Mouse (Mus musculus): ENCODE measurements around the gene Sox15.

The Sox15 gene

DNA sequence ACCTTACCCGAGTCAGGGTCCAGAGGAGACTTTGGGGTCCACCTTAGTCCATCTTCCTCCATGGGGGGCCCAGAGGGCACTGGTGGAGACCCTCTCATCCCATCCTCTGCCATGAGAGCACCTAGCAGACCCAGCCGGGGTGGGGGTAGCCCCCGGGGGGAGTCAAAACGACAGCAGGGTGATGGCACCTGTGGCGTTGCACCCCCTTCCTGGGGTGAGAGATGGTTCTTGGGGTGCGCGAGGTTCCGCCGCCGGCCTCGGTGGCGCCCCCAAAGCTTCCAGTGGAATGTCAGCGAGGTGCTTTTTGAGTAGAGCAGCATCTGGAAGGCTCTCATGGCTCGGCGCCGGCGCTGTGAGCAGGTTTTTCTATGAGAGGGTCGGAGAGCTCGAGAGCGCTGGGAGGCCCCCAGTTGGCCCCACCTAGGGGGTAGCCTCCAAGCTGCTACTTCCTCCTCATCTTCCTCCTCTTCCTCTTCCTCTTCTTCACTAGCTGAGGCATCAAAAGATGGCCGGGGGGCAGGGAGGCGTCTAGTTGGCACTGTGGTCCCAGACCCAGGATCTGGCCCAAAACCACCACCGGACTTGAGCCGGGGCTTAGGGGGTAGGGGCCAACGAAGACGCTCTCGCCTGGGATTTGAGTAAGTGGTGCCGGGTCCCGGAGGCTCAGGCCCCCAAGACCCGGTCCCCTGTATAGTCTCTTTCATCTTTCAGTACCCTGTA lies 25.2 kb downstream of the Sox15 start:
- no peak for DNase-seq (ENCODE audit: low read depth)

DNA sequence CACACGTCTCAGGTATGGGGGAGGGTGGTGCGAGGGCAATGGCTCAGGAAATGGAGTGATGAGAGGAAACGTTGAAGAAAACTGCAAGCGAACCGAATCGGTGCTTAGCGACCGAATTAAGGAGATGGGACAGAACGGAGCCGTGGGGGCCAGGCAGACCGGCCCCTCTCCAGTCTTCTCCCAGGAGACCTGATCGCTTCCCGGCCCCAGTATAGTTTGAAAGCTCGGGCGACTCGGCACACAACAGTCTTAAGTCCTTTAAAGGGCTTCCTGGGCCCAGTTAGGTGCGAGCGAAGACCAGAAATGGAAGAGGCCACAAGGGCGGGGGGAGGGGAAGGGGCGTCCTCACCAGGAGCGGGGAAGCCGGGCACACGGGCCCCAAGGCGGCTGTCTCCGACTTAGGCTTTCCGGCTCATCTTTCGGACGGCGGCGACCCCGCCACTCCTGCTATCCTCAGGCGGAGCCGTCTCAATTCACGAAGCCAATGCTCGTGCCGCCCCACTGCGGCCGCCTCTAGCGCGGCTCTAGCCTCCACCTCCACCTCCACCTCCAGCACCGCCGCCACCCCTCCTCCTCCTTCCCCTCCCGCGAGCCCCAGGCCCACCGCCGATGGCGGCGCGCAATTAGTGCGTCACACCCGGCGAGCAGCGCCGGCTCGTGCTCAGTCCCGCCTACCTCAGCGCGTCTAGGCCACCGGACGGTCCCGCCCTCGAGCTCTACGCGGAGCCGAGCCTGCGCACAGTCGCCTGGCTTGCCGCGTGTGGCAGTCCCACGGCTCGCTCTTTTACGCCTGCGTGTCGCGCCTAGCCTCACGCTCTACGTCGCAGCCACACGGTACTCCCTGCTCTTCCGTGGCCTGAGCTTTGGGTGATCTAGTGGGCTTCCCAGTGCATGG lies 26.4 kb downstream of the Sox15 start, which contains the start of gene Senp3:
Gene Senp3, minus strand, starts transcription at position 771 of the 895 bp plus-strand sequence.
- DNase-seq (ENCODE audit: low read depth), result peak; percentile 97

- DNase-seq (ENCODE audit: low read depth), result no peak
Observed at GRCm38 (mm10) chr11:69682209-69682839, 27.2 kb downstream of the Sox15 start.

- DNase-seq (ENCODE audit: low read depth), result peak; percentile 95
Observed at GRCm38 (mm10) chr11:69682840-69683533, 27.9 kb downstream of the Sox15 start.

DNA sequence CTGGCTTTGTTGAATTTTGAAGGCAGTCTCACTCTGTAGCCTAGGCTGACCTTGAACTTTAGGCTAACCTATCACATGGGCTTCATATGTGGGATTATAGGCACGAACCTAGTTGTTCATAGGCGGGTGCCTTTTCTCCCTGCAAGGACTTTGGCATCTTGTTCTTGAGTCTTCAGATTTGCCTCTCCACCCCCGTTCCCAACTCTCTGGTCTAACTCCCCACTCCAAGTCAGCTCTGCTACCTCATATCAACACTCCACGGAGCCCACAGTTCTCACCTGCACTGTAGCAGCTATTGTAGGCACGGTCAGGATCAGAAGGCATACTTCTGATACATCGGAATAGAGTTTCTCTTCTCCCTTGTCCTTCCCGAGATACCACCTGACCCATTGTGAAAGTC lies 28.5 kb downstream of the Sox15 start:
- DNase-seq (ENCODE audit: low read depth), result no peak

DNA sequence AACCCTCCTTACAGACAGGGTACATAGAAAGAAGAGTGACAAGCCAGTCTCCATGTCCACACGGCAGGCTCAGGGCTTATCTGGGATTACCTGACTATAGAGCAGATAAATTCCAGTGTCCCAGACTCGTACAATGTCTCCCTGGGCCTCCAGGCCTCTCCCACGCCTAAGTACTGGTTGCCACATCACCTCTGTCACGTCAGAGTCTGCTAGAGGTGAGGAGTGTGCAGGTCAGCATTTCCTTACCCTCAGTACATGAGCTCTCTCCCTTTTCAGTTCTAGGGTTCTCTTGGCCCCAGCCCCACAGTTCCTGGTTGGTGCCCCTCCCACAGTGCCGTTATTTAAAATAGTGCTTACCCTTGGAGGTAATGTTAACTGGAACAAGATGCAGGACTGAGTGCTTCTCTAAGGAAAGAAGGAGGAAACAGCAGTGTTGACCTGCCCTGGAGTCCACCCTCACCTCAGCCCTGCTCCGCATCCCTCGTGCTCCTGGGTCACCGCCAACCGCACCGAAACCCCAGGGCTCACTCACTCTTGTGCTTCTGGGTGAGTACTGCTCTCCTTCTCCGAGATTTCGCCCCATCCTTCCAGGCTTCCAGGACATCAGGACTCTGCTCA lies 29.1 kb downstream of the Sox15 start:
- no peak for DNase-seq (ENCODE audit: low read depth)

- DNase-seq (ENCODE audit: low read depth), result no peak
Observed at GRCm38 (mm10) chr11:69684936-69685335, 29.8 kb downstream of the Sox15 start.

DNA sequence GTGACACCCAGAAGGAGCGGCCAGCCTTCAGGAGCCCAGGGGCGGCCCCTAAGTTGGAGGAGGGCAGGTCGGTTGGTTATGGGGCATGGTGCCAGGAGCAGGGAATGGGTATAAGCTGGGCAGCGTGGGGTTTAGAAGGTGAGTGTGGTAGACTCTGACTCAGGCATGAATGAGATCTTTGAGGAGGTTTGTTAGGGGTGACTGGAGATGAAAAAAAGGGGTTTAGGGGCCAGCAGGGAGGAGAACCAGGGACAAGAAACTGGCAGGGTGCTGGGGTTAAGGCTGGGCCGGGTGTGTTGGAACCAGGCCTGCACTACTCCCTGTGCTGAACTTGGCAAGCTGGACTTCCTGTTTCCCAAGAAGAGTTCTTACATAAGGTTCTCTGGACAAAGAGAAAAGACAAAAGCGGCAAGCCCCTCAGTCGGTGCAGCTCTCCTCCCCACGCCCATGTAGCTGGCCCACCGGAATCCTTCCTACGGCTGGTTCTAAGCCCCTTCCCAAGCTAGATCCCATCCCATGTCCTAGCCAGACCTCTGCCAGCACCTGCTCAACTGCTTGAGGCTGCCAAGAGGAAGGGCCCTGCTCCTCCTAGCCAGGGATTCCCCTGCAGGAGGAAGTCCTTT lies 30.5 kb downstream of the Sox15 start, which contains the start of gene Tnfsf13:
Gene Tnfsf13, minus strand, starts transcription at position 259 of the 623 bp plus-strand sequence.
- peak; percentile 81 for DNase-seq (ENCODE audit: low read depth)

- DNase-seq (ENCODE audit: low read depth), result peak; percentile 68
Observed at GRCm38 (mm10) chr11:69686377-69686776, 31.3 kb downstream of the Sox15 start.

GRCm38 (mm10) chr11:69687061-69687460 lies 31.9 kb downstream of the Sox15 start:
- no peak for DNase-seq (ENCODE audit: low read depth)

DNA sequence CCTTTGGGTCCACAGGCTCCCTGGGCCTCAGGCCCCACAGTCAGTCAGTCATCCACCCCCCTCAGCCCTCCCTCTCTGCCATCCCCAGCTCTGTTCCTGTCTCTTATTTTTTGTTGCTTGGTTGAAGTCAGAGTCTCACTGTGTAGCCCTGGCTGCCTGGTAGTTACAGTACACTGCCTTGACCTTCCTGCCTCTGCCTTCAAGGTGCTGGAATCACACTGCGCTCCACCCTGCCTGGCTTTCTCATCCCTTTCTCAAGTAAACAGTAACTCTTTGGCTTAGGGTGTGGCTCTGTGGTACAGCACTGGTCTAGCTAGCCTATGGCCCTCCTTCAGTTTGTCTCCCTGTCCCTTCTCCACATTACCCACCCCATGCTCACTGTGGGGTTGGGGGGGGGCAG lies 34.8 kb downstream of the Sox15 start:
- no peak for DNase-seq (ENCODE audit: low read depth)

DNA sequence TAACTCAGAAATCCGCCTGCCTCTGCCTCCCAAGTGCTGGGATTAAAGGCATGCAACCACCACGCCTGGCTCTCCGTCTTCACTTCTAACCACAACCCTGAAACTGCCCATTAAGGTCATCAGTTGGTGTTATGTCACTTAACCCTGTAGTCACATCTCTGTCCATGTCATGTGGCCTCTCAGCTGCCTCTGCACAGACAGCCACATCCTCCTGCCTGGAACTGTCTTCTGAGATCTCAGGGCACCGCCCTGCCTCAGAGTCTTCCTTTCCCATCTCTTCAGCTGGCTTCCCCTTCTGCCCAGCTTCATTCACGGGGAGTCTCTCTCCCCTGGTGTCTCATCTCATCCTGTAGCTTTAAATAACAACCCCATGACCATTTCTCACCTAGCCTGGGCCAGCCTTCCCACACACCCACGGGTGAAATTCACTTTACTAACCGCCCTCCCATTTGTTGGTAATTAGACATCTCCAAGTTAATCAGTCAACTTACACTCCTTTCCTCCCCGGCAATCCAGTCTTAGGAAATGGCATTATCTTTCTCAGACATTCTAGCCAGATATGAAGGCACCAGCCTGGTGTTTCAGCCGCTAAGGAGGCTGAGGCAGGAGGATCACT lies 37.2 kb downstream of the Sox15 start:
- DNase-seq (ENCODE audit: low read depth), result no peak

DNA sequence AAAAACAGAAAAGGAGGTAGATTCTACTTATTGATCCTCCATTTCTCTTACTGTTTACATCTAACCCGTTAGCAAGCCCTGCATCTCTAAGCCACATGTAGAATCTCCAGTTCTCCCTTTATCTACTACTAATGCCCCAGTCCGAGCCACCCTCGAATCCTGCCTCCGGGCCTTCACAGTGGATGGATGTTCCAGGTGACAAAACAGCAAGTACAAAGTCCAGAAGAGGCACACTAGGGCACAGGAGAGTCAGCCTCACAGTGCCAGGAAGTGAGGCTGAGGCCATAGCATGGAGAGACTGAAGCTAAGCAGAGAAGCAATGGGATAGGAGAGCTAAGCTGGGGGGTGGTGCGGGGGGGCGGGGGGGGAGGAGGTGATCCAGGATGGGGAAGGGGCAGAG lies 37.7 kb downstream of the Sox15 start:
- DNase-seq (ENCODE audit: low read depth), result no peak

DNA sequence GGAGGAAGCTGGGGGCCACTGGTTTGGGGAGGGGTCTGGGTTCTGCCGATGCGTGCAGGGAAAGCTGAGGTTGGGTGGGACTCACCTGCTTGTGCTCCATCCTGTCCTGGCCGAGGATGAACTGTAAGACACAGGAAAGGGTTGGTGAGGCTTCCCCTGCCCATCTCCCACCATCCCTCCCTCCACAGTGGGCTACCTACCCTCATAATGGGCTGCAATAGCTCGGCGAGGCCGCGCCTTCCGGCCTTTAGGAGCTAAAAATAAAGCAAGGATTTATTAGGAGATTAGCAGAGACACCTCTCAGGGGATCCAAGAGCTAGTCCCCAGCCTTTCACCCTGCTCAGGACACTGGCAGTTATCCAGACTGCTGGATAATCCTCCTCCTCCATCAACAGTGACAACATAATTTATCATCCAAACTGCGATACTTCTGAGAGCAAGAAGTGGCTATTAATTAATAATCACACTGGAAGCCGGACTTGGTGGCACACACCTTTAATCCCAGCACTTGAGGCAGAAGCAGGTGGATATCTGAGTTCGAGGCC lies 38.4 kb downstream of the Sox15 start:
- DNase-seq (ENCODE audit: low read depth), result no peak

GRCm38 (mm10) chr11:69695046-69695360 lies 39.9 kb downstream of the Sox15 start:
- DNase-seq (ENCODE audit: low read depth), result no peak

DNA sequence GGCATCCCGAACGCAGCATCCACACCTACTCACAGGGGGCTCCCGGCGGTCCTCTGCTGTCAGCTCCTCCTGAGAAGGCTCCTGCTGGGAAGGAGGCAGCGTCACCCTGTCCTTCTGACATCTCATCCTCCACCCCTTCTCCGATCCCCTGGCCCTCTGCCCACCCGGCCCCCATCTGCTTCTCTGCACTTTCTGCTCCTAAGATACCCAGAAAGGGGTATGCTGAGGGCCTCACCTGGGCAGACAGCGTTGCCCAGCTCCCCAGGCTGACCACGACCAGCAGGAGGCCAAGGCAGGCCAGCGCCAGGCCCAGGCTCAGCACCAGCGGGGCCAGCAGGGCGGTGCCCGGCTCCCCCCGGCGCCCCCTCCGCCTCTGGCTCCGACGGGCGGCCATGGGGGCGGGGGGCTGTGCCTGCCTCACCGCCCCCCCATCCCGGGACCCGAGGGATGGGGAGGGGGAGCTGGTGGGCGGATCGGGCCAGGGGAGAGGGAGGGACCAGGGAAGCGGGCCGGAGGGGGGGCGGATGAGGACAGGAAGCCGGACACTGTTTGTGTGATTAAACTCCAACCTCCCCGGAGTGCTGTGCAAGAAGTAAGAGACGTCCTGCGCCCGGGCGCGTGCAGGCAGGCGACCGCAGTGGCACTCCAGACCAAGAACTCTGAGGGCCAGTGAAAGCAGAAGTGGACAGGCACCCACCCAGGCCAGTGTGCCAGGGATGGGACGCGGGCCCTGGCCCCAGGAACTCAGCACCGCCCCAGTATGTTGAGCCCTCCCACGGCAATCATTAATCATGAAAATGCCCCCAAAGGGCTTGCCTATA lies 40.5 kb downstream of the Sox15 start, which contains the start of the genes Tnfsf12 and Tnfsfm13:
Gene Tnfsf12, minus strand, starts transcription at position 489 of the 821 bp plus-strand sequence.
Gene Tnfsfm13, minus strand, starts transcription at position 738 of the 821 bp plus-strand sequence.
- peak; percentile 83 for DNase-seq (ENCODE audit: low read depth)

DNA sequence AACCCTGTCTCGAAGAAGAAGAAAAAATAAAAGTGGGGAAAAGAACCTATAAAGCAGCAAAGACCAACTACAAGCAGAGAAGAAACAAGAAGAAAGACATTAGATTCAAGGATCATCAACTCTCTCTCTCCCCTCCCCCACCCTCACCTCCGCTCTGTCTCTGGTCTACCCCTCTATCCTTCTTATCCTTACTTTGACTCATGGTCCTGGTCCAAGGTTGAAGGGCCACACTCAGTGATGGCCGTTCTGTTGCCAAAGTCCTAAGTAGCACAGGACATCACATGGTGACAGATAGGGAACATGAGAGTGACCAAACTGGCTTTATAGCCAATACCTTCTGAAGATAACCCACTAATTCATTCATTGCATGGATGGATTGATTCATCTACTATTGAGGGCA lies 42.3 kb downstream of the Sox15 start:
- no peak for DNase-seq (ENCODE audit: low read depth)

DNA sequence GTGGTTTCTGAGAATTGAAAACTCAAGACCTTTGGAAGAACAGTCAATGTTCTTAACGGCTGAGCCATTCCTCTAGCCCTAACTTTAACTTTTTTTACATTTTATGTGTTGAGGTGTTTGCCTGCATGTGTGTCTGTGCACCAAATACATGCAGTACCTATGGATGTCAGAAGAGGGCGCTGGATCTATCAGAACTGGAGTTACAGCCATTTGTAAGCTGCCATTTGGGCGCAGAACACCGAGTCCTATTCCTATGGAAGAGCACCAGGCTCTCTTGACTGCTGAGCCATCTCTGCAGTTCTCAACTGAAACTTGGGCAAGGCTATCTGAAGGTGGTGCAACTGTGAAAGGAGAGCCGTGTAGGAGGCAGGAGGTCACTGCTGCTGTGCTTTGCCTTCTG lies 43.5 kb downstream of the Sox15 start:
- DNase-seq (ENCODE audit: low read depth), result no peak

DNA sequence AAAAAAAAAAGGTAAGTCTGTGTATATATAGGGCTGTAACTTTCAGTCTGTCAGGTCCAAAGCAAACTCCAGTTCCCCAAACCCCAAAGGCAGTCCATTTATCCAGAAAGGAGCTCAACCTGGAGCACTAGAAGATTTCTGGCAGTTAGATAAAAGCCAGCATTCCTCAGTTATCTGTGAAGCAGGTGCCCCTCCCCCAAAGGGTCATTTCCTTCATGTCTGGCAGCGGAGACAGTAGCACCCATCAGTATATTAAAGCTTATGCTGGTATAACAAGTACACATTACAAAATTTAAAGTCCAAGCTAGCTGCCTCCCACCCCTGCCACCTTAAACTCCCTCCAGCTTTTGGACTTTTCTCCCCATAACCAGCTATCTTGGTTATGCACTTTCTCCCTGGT lies 44.5 kb downstream of the Sox15 start:
- no peak for DNase-seq (ENCODE audit: low read depth)
